Mouse (Mus musculus) kidney, postnatal 36 days (tissue): Measurements from ENCODE around the gene Pdzd2.

Experiments
- DNase-seq, 2 experiments: peaks; one replicate each; pipeline ENCODE4 v3.0.0; 2021 to 2022; ENCODE audit warnings: mixed read lengths in 2 of 2

The Pdzd2 gene

GRCm38 (mm10) chr15:12732613-12733012 is 7.1 kb downstream of the Pdzd2 start:
- no peak for DNase-seq

DNA sequence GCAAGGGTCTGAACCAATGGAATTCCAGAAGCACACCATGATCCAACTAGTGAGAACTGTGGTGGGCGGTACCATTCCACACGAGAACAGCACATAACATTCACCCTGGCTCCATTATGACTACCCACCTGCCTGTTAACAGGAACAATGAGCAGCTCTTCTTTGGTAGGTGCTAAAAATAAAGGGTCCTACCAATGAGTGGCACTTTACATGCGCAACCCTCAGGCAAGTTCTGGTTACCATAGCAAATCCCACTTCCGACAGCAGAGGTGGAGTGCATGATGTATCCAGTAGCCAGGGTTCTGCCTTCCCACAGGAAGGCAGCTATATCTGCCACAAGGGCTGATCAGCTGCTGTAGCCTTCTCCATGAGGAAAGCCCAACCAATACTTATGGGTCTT is 11.3 kb downstream of the Pdzd2 start:
- no peak for DNase-seq

GRCm38 (mm10) chr15:12725256-12725655 is 14.5 kb downstream of the Pdzd2 start:
- DNase-seq: no peak

DNA sequence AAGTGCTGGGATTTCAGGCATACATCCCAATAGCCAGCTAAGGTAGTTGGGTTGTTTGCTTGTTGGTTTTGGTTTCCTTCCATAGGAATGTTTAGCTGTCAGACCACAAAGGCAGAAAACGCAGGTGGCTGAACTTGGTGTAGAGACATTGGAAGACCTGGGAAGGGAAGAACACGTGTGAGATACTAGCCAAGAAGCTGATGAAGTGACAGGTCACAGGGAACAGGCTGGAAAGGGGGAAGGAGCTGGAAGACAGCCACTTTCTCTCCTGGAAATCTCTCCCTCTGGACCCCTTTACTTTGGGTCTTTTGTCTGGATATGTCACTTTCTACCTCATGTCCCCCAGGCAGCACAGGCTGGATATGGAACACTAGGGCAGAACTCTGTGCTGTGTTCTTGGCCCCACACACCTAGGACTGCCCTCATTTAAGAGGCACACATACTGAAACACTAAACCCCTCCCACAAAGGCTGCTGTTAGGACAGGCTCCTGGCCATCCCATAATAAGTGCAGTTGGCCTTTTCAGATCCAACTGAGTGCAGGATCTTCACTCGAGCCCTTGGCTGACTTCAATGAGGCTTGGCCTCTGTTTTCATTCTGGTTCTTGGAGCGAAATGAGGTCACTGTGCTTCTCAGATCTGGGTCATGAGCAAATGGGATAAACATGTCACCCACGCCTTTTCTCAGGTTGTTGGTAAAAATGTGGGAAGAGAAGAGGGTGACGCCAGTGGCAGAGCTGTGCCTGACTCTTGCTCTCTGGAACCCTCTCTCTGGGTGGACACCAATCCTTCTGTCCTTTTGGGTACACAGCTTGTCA is 17.8 kb downstream of the Pdzd2 start:
- no peak for DNase-seq

DNA sequence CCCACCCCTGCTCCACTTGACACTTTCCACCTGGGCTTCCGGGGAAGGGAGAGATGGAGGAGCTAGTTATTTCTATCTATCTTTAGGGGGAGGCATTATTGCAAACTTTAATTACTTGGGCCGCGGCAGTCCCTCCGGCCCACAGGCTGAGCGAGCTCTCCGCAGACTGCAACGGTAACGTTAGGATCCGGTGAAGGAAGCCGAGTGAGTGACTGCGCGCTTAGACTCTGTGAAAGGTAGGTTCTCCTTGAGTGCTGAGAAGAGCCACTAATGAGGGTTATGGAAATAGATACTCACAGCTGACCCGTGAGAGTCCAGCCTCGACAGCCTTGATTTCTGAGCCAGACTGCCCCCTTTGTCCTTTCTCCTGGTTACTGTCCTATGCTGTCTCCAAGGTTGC is 20.9 kb downstream of the Pdzd2 start:
- DNase-seq: no peak

DNA sequence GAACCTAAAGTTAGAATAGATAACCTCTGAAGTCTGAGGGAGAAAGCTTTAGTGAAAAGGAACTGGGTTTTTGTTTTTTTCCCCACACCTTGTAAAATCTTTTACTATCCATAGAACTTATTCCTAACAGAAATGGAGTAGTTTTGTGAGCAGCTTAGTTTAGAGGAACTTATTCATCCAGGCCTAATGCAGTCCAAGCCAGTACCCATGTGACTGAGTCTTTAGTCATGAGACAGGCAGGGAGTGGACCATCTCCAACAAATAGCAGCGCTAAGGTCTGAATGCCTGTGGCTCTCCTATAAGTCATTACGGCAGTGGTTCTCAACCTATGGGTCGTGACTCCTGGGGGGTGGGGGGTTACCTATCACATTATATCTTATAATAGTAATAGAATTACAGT is 22.3 kb downstream of the Pdzd2 start:
- DNase-seq: no peak

DNA sequence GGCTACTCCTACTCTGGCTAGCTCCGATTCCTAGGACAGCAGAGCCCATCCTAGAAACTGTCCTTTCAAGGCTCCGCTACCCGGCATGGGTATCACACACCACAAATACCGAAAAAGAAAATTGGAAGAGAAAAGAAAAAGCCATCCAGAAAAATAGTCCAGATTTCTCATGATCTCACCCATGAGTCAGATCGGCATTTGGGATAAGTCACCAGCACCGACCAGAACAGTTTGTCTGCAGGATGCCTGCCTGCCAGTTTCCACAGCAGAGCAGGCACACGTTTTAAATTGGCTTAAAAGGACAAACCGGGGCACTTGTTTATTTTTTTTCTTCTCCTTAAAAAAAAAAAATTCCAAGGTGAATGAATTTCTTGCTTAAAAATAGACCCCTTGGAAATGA is 22.8 kb downstream of the Pdzd2 start:
- no peak for DNase-seq

GRCm38 (mm10) chr15:12714322-12714721 is 25.4 kb downstream of the Pdzd2 start:
- no peak for DNase-seq

- no peak for DNase-seq
Observed at GRCm38 (mm10) chr15:12713216-12713615, 26.5 kb downstream of the Pdzd2 start.

DNA sequence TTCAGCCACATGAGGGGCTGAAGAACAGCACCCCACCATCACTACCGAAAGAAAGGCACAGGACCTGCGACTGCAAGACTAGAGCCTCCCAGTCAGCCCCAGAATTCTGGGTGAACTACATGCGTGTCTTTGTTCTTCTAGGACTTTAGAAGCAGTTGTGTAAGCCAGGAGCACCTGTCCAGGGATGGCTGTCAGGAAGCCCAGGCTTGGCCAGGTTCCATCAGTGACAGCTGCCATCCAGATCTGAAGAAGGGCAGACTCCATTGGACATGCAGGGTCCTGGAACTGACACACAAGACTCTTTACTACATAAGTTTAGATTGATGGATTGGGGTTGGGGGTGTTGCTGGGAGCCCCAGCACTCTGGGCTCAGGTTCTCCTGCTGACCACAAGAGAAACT is 29.7 kb downstream of the Pdzd2 start:
- no peak for DNase-seq

DNA sequence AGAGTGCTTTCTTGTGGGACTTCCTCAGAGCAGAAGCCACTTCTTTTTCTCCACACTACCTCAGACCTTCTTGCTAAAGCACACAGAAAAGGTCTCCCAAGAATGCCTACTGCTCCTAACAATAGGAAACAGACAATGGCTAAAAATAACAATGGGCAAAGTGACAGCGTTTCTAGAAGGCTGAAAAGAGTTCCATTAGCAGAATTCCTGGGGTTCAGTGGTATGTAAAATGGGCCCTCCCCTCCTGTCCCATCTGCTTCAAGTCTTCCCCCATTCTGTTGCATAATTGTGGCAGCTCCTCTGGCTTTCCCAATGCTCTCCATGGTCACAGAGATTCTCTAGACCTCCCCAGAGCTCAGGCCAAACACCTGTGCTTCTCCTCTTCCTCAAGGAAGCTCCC is 31.4 kb downstream of the Pdzd2 start:
- DNase-seq: no peak

GRCm38 (mm10) chr15:12706902-12707301 is 32.8 kb downstream of the Pdzd2 start:
- DNase-seq: no peak

GRCm38 (mm10) chr15:12700367-12700766 is 39.4 kb downstream of the Pdzd2 start:
- DNase-seq: no peak

GRCm38 (mm10) chr15:12697741-12698140 is 42.0 kb downstream of the Pdzd2 start:
- DNase-seq: no peak

GRCm38 (mm10) chr15:12696889-12697288 is 42.8 kb downstream of the Pdzd2 start:
- DNase-seq: peak in 1 of 2 experiments; percentile 27

DNA sequence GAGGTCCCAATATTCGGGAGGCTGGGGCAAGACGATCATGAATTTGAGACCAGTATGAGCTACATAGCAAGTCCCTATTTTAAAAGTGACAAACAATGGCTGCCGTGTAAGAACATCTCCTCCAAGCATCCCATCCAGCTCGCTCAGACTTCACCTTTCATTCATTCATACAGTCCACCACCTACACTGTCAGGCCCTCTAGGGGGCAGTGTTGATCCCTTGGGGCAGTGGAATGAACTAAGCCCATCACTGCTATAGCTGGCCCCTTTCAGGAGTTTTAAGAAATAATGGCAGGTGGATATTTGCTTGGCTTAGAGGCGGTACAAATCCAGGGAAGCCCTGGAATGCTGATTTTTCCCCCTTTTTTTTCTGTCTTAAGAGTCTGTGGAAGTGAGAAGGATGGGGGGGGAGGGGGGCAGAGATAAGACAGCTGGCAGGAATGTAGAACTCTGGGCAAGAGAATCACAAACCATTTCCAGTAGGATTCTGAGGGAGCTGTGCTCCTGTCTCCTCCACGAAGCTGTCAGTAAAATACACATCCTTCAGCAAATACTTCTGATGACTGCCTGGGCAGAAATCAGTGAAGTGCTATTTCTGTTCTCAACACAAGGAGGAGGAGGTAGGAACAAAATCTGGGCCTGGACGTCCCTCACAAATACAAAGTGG is 49.9 kb downstream of the Pdzd2 start:
- peak in 1 of 2 experiments; percentile 19 for DNase-seq

- DNase-seq: no peak
Observed at GRCm38 (mm10) chr15:12682549-12682948, 57.2 kb downstream of the Pdzd2 start.

GRCm38 (mm10) chr15:12681891-12682290 is 57.8 kb downstream of the Pdzd2 start:
- no peak for DNase-seq

DNA sequence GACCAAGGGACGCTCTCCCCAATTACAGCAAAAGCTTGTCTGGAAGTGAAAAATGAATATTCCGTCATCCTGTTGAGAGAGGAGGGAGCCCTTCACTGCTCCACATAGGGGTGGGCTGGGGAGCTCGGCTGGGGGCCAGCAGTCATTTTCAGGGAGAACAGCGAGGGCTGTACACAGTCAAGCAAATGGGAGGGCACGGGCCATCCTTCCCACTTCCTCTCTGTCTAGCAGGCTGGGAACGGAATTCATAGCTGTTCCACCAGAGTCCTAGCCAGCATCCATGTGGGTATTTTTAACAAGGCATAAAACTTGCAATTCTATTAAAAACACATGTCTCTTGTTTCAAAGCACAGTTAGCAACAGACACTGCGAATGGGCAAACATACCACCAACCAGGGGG is 59.0 kb downstream of the Pdzd2 start:
- DNase-seq: peak in 1 of 2 experiments; percentile 34

DNA sequence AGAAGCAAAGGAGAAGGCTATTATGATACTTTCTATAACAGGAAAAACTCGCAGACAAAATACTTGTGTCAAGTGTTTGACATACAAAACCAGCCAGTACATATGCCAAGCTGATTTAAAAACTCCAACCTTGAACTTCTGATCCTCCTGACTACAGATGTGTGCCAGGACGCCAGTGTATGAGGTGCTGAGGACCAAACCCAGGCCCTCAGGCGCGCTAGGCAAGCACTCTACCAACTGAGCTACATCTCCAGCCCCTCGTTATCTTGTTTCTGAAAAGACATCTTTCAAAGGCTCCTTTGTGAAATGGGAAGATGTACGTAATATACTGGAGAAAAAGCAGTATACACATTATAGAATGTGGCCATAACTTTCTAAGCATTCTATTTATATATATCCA is 59.7 kb downstream of the Pdzd2 start:
- DNase-seq: no peak

DNA sequence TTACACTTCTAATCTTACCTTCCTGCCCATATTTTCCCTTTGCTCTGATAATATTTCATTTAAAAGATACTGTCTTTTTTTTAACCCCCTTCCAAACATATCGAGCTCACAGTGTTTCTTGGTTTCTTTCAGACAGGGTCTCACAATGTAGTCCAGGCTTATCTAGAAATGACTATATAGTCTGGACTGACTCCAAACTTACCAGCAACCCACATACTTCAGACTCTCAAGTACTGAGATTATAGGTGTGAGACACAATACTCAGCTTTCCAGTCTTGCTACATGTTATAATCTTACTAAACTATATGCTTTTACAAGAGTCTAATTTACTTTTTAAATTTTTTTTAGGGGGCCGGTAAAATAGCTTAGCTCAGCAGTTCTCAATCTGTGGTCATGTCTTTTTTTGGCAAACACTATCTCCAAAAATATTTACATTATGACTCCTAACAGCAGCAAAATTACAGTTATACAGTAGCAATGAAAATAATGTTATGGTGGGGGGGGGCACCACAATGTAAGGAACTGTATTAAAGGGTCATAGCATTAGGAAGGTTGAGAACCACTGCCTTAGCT is 61.1 kb downstream of the Pdzd2 start:
- no peak for DNase-seq

DNA sequence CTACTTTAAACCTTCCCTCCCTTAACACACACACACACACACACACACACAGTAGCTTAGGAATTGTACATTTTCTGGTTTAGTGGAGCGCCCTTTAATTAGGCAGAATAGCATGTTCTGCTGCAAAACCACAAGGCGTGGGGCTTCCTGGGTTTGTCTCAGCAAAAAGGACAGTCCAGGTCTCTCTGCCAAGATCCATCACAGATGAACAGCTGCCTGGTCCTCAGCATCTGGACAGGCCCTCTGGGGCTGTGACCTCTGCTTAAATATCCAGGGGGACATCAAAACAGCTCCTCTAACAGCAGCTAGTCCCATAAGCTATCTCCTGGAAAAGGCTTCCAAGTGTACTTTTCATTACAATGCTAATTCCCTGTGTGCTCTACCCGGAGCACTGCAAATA is 64.4 kb downstream of the Pdzd2 start:
- DNase-seq: no peak

DNA sequence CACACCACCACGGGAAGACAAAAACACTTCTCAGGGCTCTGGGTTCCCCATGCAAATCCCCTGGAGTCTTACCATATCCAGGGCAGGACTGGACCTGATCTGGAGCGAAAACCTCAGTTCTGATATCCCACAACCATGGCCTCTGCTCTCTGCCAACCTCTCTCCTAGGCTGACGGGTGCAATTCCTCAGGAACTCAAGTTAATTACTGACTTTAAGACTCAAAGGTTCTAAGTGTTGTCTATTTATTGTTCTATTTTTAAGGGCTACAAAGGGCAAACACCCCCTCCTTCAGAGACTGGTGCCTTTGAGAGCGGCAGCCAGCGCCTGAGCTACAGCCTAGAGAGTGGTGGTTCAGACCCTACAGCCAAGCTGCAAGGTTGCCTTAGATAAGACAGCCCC is 65.7 kb downstream of the Pdzd2 start:
- peak; percentile 57 to 74 for DNase-seq
